Mouse (Mus musculus): Measurements from ENCODE around the gene Hmgcs2.

DNA sequence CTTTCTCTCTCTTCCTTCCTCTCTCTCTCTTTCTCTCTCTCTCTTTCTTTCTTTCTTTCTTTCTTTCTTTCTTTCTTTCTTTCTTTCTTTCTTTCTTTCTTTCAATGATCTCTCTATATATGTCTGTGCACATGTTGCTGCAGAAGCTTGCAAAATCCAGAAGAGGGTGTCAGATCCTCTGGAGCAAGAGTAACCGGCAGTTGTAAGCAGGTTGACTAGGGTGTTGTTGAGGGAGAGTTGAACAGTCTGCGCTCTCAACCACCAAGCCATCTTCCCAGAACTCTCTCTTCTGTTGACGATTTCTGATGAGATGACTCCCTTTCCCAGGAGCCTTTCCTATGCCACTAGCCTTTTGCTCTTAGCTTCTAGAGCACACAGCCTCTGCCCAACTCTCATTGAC is 38.2 kb upstream of the Hmgcs2 start:
- TF ChIP-seq USF1 (IDR thresholded peaks at IDR 0.05; ENCODE audit: low read depth, low read length): no peak
- no peak for TF ChIP-seq CTCF (conservative IDR thresholded peaks at IDR 0.05 in 1 of 2, IDR thresholded peaks at IDR 0.05 in 1 of 2; ENCODE audit: low read depth in 2 of 2, low read length in 2 of 2)
- TF ChIP-seq EP300 (IDR thresholded peaks at IDR 0.05; ENCODE audit: low read length): no peak
- TF ChIP-seq POLR2A (IDR thresholded peaks at IDR 0.05; ENCODE audit: low read depth, low read length): no peak
- no peak for TF ChIP-seq ZC3H11A (IDR thresholded peaks at IDR 0.05; ENCODE audit: low read depth, low read length)
- TF ChIP-seq MAX (IDR thresholded peaks at IDR 0.05; ENCODE audit: low read length): no peak
- no peak for TF ChIP-seq CHD2 (IDR thresholded peaks at IDR 0.05; ENCODE audit: low read length)
- TF ChIP-seq MAFK (IDR thresholded peaks at IDR 0.05; ENCODE audit: insufficient replicate concordance, low read length): no peak
- TF ChIP-seq CHD1 (IDR thresholded peaks at IDR 0.05; ENCODE audit: low read depth, low read length): no peak
- TF ChIP-seq MEF2A (IDR thresholded peaks at IDR 0.05; ENCODE audit: borderline replicate concordance, low read depth, low read length): no peak
- TF ChIP-seq UBTF (IDR thresholded peaks at IDR 0.05; ENCODE audit: low read depth, low read length): no peak
- no peak for TF ChIP-seq HCFC1 (IDR thresholded peaks at IDR 0.05; ENCODE audit: low read depth, low read length)
- TF ChIP-seq ELF1 (IDR thresholded peaks at IDR 0.05; ENCODE audit: low read depth, low read length): no peak
- no peak for TF ChIP-seq SMC3 (IDR thresholded peaks at IDR 0.05; ENCODE audit: low read depth, low read length)

Data from CH12.LX (cell line).